25 mouse cellular contexts compared by ENCODE assay signal in genomic region chr5:124510536-124511050, GRCm38 (mm10). TPM values are rescaled to one million over a fixed set of nuclear protein-coding genes. Genes with fewer than 3 reads are reported as not detected.
DNase-seq lines count a peak whose midpoint lies in the region; ATAC-seq and TF ChIP-seq lines count a peak whose summit lies in the region.
"Had no signal": no experiment of that assay in that cellular context is flagged by ENCODE, and none has a peak within 500 bp of the region (broad histone marks: within the 10 kb centered on the region; RNA-seq: fewer than 3 reads in every experiment).

No protein-coding gene starts in this region.

- no peaks in the 10 kb centered on the region for H3K9me3 ChIP-seq in heart, embryonic 13.5 days
- no peaks in the 10 kb centered on the region for H3K9me3 ChIP-seq in heart, embryonic 10.5 days
- no peaks in the 10 kb centered on the region for H3K9me3 ChIP-seq in limb, embryonic 15.5 days
- no peaks in the 10 kb centered on the region for H3K9me3 ChIP-seq in limb, embryonic 10.5 days (replicated peaks)
- H3K9me3 ChIP-seq: embryonic facial prominence, embryonic 13.5 days; forebrain, embryonic 15.5 days; G1E; megakaryocyte, embryonic 14.5 days; midbrain, embryonic 13.5 days; stomach, embryonic 15.5 days had no signal

- intact Hi-C loops in gastrocnemius, adult 2 months (cut with DNase I): loop anchor here (1.0 kb wide), 1 partner anchor 18 kb away; no protein-coding TSS in a partner anchor

- peaks cover 77% of the 10 kb centered on the region for H3K36me3 ChIP-seq in heart, embryonic 13.5 days
- peaks cover 91% of the 10 kb centered on the region for H3K36me3 ChIP-seq in heart, embryonic 10.5 days
- H3K36me3 ChIP-seq in limb, embryonic 15.5 days: peaks cover 60% of the 10 kb centered on the region
- H3K36me3 ChIP-seq in limb, embryonic 10.5 days: peaks cover 96% of the 10 kb centered on the region
- H3K36me3 ChIP-seq: G1E had no signal

- no peak overlapping the region; the same call in 1 of the 2 replicates for H3K4me2 ChIP-seq in heart, embryonic 13.5 days
- H3K4me2 ChIP-seq in limb, embryonic 15.5 days: no peak overlapping the region
- H3K4me2 ChIP-seq: embryonic facial prominence, embryonic 13.5 days; forebrain, embryonic 15.5 days; lung, embryonic 14.5 days; midbrain, embryonic 13.5 days; stomach, embryonic 15.5 days had no signal

- no peaks in the 10 kb centered on the region for H3K27me3 ChIP-seq in heart, embryonic 13.5 days (replicated peaks)
- H3K27me3 ChIP-seq in heart, embryonic 10.5 days (ENCODE audit: insufficient read depth, poor library complexity, severe bottlenecking): no peaks in the 10 kb centered on the region
- no peaks in the 10 kb centered on the region for H3K27me3 ChIP-seq in limb, embryonic 15.5 days
- no peaks in the 10 kb centered on the region for H3K27me3 ChIP-seq in limb, embryonic 10.5 days (ENCODE audit: low read depth, poor library complexity, severe bottlenecking)
- H3K27me3 ChIP-seq: embryonic facial prominence, embryonic 13.5 days; forebrain, embryonic 15.5 days; midbrain, embryonic 13.5 days; Patski; stomach, embryonic 15.5 days had no signal

- H3K4me1 ChIP-seq in heart, embryonic 13.5 days: peaks cover 24% of the 10 kb centered on the region
- H3K4me1 ChIP-seq in heart, embryonic 10.5 days: peaks cover 23% of the 10 kb centered on the region
- H3K4me1 ChIP-seq in limb, embryonic 15.5 days: peaks cover 9% of the 10 kb centered on the region; the same call in 1 of the 2 replicates
- peaks cover 6% of the 10 kb centered on the region; the same call in 1 of the 2 replicates for H3K4me1 ChIP-seq in limb, embryonic 10.5 days
- H3K4me1 ChIP-seq: forebrain, embryonic 15.5 days; midbrain, embryonic 13.5 days had no signal

- WGBS in heart, embryonic 13.5 days: 76% methylated on average over 10 of the region's 10 CpGs
- WGBS in heart, embryonic 10.5 days: 79% methylated on average over 10 of the region's 10 CpGs
- whole genome bisulfite sequencing in limb, embryonic 15.5 days: 85% methylated on average over 10 of the region's 10 CpGs
- WGBS in limb, embryonic 10.5 days: 86% methylated on average over 10 of the region's 10 CpGs

- H3K9ac ChIP-seq in heart, embryonic 13.5 days: no peak overlapping the region; the same call in 1 of the 2 replicates
- no peak overlapping the region for H3K9ac ChIP-seq in limb, embryonic 15.5 days
- H3K9ac ChIP-seq: embryonic facial prominence, embryonic 13.5 days; forebrain, embryonic 15.5 days; liver, embryonic 14.5 days; lung, embryonic 14.5 days; midbrain, embryonic 13.5 days; stomach, embryonic 15.5 days had no signal

- DNase-seq in gastrocnemius, adult 2 months: peak; percentile 79
- no peak for DNase-seq in gastrocnemius, postnatal 4 days (ENCODE audit: low spot score in 2 of 2)
- no peak for DNase-seq in heart, embryonic 10.5 days (ENCODE audit: low spot score)
- no peak for DNase-seq in limb, embryonic 10.5 days (ENCODE audit: low spot score)
- DNase-seq in R1 (ENCODE audit: low read depth, low spot score): peak; percentile 62
- DNase-seq: adrenal gland, adult 8-10 months; cerebellum, adult 18-20 months; cerebellum, postnatal 14 days; layer of hippocampus, postnatal 36 days; thymus, postnatal 36 days had no signal

- H3K4me3 ChIP-seq in gastrocnemius, adult 2 months: peak overlapping the region; percentile 43
- no peak overlapping the region for H3K4me3 ChIP-seq in heart, embryonic 13.5 days
- no peak overlapping the region for H3K4me3 ChIP-seq in heart, embryonic 10.5 days
- no peak overlapping the region for H3K4me3 ChIP-seq in limb, embryonic 15.5 days
- H3K4me3 ChIP-seq in limb, embryonic 10.5 days: no peak overlapping the region
- H3K4me3 ChIP-seq: embryonic facial prominence, embryonic 13.5 days; forebrain, embryonic 15.5 days; megakaryocyte, embryonic 14.5 days; midbrain, embryonic 13.5 days; stomach, embryonic 15.5 days had no signal

- ATAC-seq in heart, embryonic 13.5 days (ENCODE audit: extremely low read depth, insufficient number of reproducible peaks, low FRiP score, low TSS enrichment): no peak
- ATAC-seq in limb, embryonic 15.5 days (ENCODE audit: insufficient number of reproducible peaks, low FRiP score, low TSS enrichment, low read depth): no peak
- no peak for ATAC-seq in erythroid progenitor cell, adult 5-6 weeks (replicated peaks; ENCODE audit: low FRiP score, poor library complexity, severe bottlenecking)
- ATAC-seq: activated CD4-positive, CD25-positive, alpha-beta regulatory T cell, adult 4 months; CD4-positive, CD25-positive, alpha-beta regulatory T cell, adult 4 months; forebrain, embryonic 15.5 days; hindbrain, postnatal 0 days; midbrain, embryonic 13.5 days had no signal

- no peak for TF ChIP-seq CTCF in gastrocnemius, adult 2 months (IDR thresholded peaks at IDR 0.05)

- peak overlapping the region; percentile 97 for H3K27ac ChIP-seq in gastrocnemius, adult 2 months
- peak overlapping the region; percentile 57 for H3K27ac ChIP-seq in heart, embryonic 13.5 days (replicated peaks)
- H3K27ac ChIP-seq in heart, embryonic 10.5 days: no peak overlapping the region
- H3K27ac ChIP-seq in limb, embryonic 15.5 days: peak overlapping the region; percentile 22; the same call in 1 of the 2 replicates
- H3K27ac ChIP-seq in limb, embryonic 10.5 days: no peak overlapping the region
- H3K27ac ChIP-seq: embryonic facial prominence, embryonic 13.5 days; forebrain, embryonic 15.5 days; hindbrain, postnatal 0 days; liver, embryonic 14.5 days; midbrain, embryonic 13.5 days; stomach, embryonic 15.5 days had no signal

RNA-seq across cellular contexts. Expression of gene Rilpl1, which starts 20.6 kb away (rescaled TPM):
- 100 to 1,000 TPM; 243 to 286 TPM for total RNA-seq in gastrocnemius, adult 2 months (2021)
- total RNA-seq in gastrocnemius, postnatal 4 days (2021): 10 to 100 TPM; 60.9 to 75.3 TPM
- 21.8 and 23.1 TPM in 2 replicates for polyA plus RNA-seq in heart, embryonic 13.5 days (2015; fragmentation: Nextera tagmentation; extraction: Ambion mirVana)
- polyA plus RNA-seq in heart, embryonic 10.5 days (2016; fragmentation: Nextera tagmentation; extraction: Ambion mirVana): 22.7 and 25.5 TPM in 2 replicates
- polyA plus RNA-seq in limb, embryonic 15.5 days (2015; fragmentation: Nextera tagmentation; extraction: Ambion mirVana): 23.7 and 25.2 TPM in 2 replicates
- polyA plus RNA-seq in limb, embryonic 10.5 days (2016; fragmentation: Nextera tagmentation; extraction: Ambion mirVana): 25.2 and 26.1 TPM in 2 replicates
- not detected in 2 replicates for total RNA-seq in erythroid progenitor cell, adult 5-6 weeks (2015; ENCODE audit: low replicate concordance)
- not detected in 2 replicates for total RNA-seq in erythroid progenitor cell, adult 5-6 weeks (2017; ENCODE audit: low replicate concordance)

RNA-seq across cellular contexts. Expression of gene Snrnp35, which starts 27.7 kb away (rescaled TPM):
- 10 to 100 TPM; 27.7 to 33.1 TPM for total RNA-seq in gastrocnemius, adult 2 months (2021)
- 10 to 100 TPM; 26.7 to 32.0 TPM for total RNA-seq in gastrocnemius, postnatal 4 days (2021)
- polyA plus RNA-seq in heart, embryonic 13.5 days (2015; fragmentation: Nextera tagmentation; extraction: Ambion mirVana): 22.9 and 23.9 TPM in 2 replicates
- polyA plus RNA-seq in heart, embryonic 10.5 days (2016; fragmentation: Nextera tagmentation; extraction: Ambion mirVana): 25.5 and 26.8 TPM in 2 replicates
- 23.6 and 25.1 TPM in 2 replicates for polyA plus RNA-seq in limb, embryonic 15.5 days (2015; fragmentation: Nextera tagmentation; extraction: Ambion mirVana)
- polyA plus RNA-seq in limb, embryonic 10.5 days (2016; fragmentation: Nextera tagmentation; extraction: Ambion mirVana): 30.8 and 32.2 TPM in 2 replicates
- total RNA-seq in erythroid progenitor cell, adult 5-6 weeks (2015; ENCODE audit: low replicate concordance): 1.7 and 7.9 TPM in 2 replicates
- 9.0 TPM in 1 of 2 replicates, not detected in the other for total RNA-seq in erythroid progenitor cell, adult 5-6 weeks (2017; ENCODE audit: low replicate concordance)

RNA-seq across cellular contexts. Expression of gene Tmed2, which starts 29.9 kb away (rescaled TPM):
- total RNA-seq in gastrocnemius, adult 2 months (2021): 100 to 1,000 TPM; 144 to 170 TPM
- 100 to 1,000 TPM; 174 to 192 TPM for total RNA-seq in gastrocnemius, postnatal 4 days (2021)
- polyA plus RNA-seq in heart, embryonic 13.5 days (2015; fragmentation: Nextera tagmentation; extraction: Ambion mirVana): 396 and 446 TPM in 2 replicates
- 523 and 570 TPM in 2 replicates for polyA plus RNA-seq in heart, embryonic 10.5 days (2016; fragmentation: Nextera tagmentation; extraction: Ambion mirVana)
- polyA plus RNA-seq in limb, embryonic 15.5 days (2015; fragmentation: Nextera tagmentation; extraction: Ambion mirVana): 659 and 666 TPM in 2 replicates
- polyA plus RNA-seq in limb, embryonic 10.5 days (2016; fragmentation: Nextera tagmentation; extraction: Ambion mirVana): 501 and 540 TPM in 2 replicates
- total RNA-seq in erythroid progenitor cell, adult 5-6 weeks (2015; ENCODE audit: low replicate concordance): 454 and 638 TPM in 2 replicates
- 524 and 584 TPM in 2 replicates for total RNA-seq in erythroid progenitor cell, adult 5-6 weeks (2017; ENCODE audit: low replicate concordance)

RNA-seq across cellular contexts. Expression of gene Rilpl2, which starts 32.4 kb away (rescaled TPM):
- 1 to 10 TPM; 4.6 to 4.7 TPM for total RNA-seq in gastrocnemius, adult 2 months (2021)
- 10 to 100 TPM; 10.3 to 12.8 TPM for total RNA-seq in gastrocnemius, postnatal 4 days (2021)
- polyA plus RNA-seq in heart, embryonic 13.5 days (2015; fragmentation: Nextera tagmentation; extraction: Ambion mirVana): 12.3 and 14.8 TPM in 2 replicates
- 13.3 and 18.3 TPM in 2 replicates for polyA plus RNA-seq in heart, embryonic 10.5 days (2016; fragmentation: Nextera tagmentation; extraction: Ambion mirVana)
- polyA plus RNA-seq in limb, embryonic 15.5 days (2015; fragmentation: Nextera tagmentation; extraction: Ambion mirVana): 33.6 and 36.1 TPM in 2 replicates
- 26.8 and 31.1 TPM in 2 replicates for polyA plus RNA-seq in limb, embryonic 10.5 days (2016; fragmentation: Nextera tagmentation; extraction: Ambion mirVana)
- total RNA-seq in erythroid progenitor cell, adult 5-6 weeks (2015; ENCODE audit: low replicate concordance): 7.1 and 7.9 TPM in 2 replicates
- total RNA-seq in erythroid progenitor cell, adult 5-6 weeks (2017; ENCODE audit: low replicate concordance): 5.3 and 7.0 TPM in 2 replicates

RNA-seq across cellular contexts. Expression of gene Ddx55, which starts 42.1 kb away (rescaled TPM):
- 1 to 10 TPM; 4.5 to 4.8 TPM for total RNA-seq in gastrocnemius, adult 2 months (2021)
- total RNA-seq in gastrocnemius, postnatal 4 days (2021): 10 to 100 TPM in 1 of 2 experiments, 1 to 10 TPM in 1; 7.4 to 11.1 TPM
- polyA plus RNA-seq in heart, embryonic 13.5 days (2015; fragmentation: Nextera tagmentation; extraction: Ambion mirVana): 8.7 and 8.8 TPM in 2 replicates
- polyA plus RNA-seq in heart, embryonic 10.5 days (2016; fragmentation: Nextera tagmentation; extraction: Ambion mirVana): 11.4 and 13.0 TPM in 2 replicates
- 14.1 and 15.7 TPM in 2 replicates for polyA plus RNA-seq in limb, embryonic 15.5 days (2015; fragmentation: Nextera tagmentation; extraction: Ambion mirVana)
- 17.0 and 18.0 TPM in 2 replicates for polyA plus RNA-seq in limb, embryonic 10.5 days (2016; fragmentation: Nextera tagmentation; extraction: Ambion mirVana)
- 5.8 and 9.6 TPM in 2 replicates for total RNA-seq in erythroid progenitor cell, adult 5-6 weeks (2015; ENCODE audit: low replicate concordance)
- total RNA-seq in erythroid progenitor cell, adult 5-6 weeks (2017; ENCODE audit: low replicate concordance): 5.0 and 10.5 TPM in 2 replicates

Comparison
In these comparisons a context has a peak if more than half of its experiments do, and no peak if none do; other contexts are left out.
1. DNase-seq: peak in gastrocnemius, adult 2 months (single experiment) and R1 (single experiment); none in gastrocnemius, postnatal 4 days (0 of 2), heart, embryonic 10.5 days (single experiment) and limb, embryonic 10.5 days (single experiment).
2. H3K27ac ChIP-seq: peak in gastrocnemius, adult 2 months (single experiment), heart, embryonic 13.5 days (single experiment) and limb, embryonic 15.5 days (single experiment); none in heart, embryonic 10.5 days (single experiment) and limb, embryonic 10.5 days (single experiment).